Mouse (Mus musculus): ENCODE results near the gene Gpr45. TPM values are rescaled to one million over a fixed set of nuclear protein-coding genes. Genes with fewer than 3 reads are reported as not detected.

The Gpr45 gene
- total RNA-seq, 2 experiments from 2014 or later = 0.13 TPM; not detected in 1

GRCm38 (mm10) chr1:43042271-43042670 lies 89.6 kb downstream of the Gpr45 start:
- intact Hi-C loops (cut with DNase I; ENCODE audit: low total_unique reads) = no loop called here
- no peak for DNase-seq

GRCm38 (mm10) chr1:43045204-43045982 lies 92.7 kb downstream of the Gpr45 start:
- intact Hi-C loops (cut with DNase I; ENCODE audit: low total_unique reads) = no loop called here

GRCm38 (mm10) chr1:43046990-43047389 lies 94.3 kb downstream of the Gpr45 start:
- intact Hi-C loops (cut with DNase I; ENCODE audit: low total_unique reads) = no loop called here

More at GRCm38 (mm10) chr1:43045204-43045982, 92.7 kb downstream of the Gpr45 start:
- no peak for DNase-seq

GRCm38 (mm10) chr1:43047811-43048210 lies 95.1 kb downstream of the Gpr45 start:
- intact Hi-C loops (cut with DNase I; ENCODE audit: low total_unique reads) = no loop called here
- no peak for DNase-seq

More at GRCm38 (mm10) chr1:43046990-43047389, 94.3 kb downstream of the Gpr45 start:
- DNase-seq = no peak

GRCm38 (mm10) chr1:43051903-43052302 lies 99.2 kb downstream of the Gpr45 start:
- intact Hi-C loops (cut with DNase I; ENCODE audit: low total_unique reads) = no loop called here
- no peak for DNase-seq

- peak; percentile 45 for DNase-seq
- intact Hi-C loops (cut with DNase I; ENCODE audit: low total_unique reads) = no loop called here
Observed at GRCm38 (mm10) chr1:43065615-43066310, 113.1 kb downstream of the Gpr45 start.

- intact Hi-C loops (cut with DNase I; ENCODE audit: low total_unique reads) = no loop called here
- DNase-seq = no peak
Observed at GRCm38 (mm10) chr1:43066573-43066972, 113.9 kb downstream of the Gpr45 start.

- intact Hi-C loops (cut with DNase I; ENCODE audit: low total_unique reads) = no loop called here
- DNase-seq = no peak
Observed at GRCm38 (mm10) chr1:43067551-43067950, 114.9 kb downstream of the Gpr45 start.

GRCm38 (mm10) chr1:43070726-43071125 lies 118.1 kb downstream of the Gpr45 start:
- DNase-seq = no peak
- intact Hi-C loops (cut with DNase I; ENCODE audit: low total_unique reads) = no loop called here

GRCm38 (mm10) chr1:43072028-43072427 lies 119.4 kb downstream of the Gpr45 start:
- DNase-seq = no peak
- intact Hi-C loops (cut with DNase I; ENCODE audit: low total_unique reads) = no loop called here

- intact Hi-C loops (cut with DNase I; ENCODE audit: low total_unique reads) = no loop called here
- no peak for DNase-seq
Observed at GRCm38 (mm10) chr1:43072561-43072960, 119.9 kb downstream of the Gpr45 start.

GRCm38 (mm10) chr1:43074791-43075190 lies 122.1 kb downstream of the Gpr45 start:
- DNase-seq = no peak
- intact Hi-C loops (cut with DNase I; ENCODE audit: low total_unique reads) = no loop called here

- DNase-seq = no peak
- intact Hi-C loops (cut with DNase I; ENCODE audit: low total_unique reads) = no loop called here
Observed at GRCm38 (mm10) chr1:43078124-43078523, 125.5 kb downstream of the Gpr45 start.

GRCm38 (mm10) chr1:43082946-43083345 lies 130.3 kb downstream of the Gpr45 start:
- no peak for DNase-seq
- intact Hi-C loops (cut with DNase I; ENCODE audit: low total_unique reads) = no loop called here

Small RNAs within 50 kb of the gene (microRNA-seq; reads per million reads assigned to microRNA genes)
- gene Gm24001 = 0 reads per million in 2 experiments

Other genes starting within 250 kb of the Gpr45 start
- 10 to 100 TPM; 42.5 to 53.9 TPM for gene Mrps9, start 101.6 kb upstream of the Gpr45 start, total RNA-seq (2021)
- 10 to 100 TPM in 1 of 2 experiments, 1 to 10 TPM in 1; 9.1 to 10.3 TPM for gene Tgfbrap1, start 145.8 kb downstream of the Gpr45 start, total RNA-seq (2021)
- gene AI597479, start 145.8 kb downstream of the Gpr45 start, total RNA-seq (2021) = 10 to 100 TPM; 10.8 to 10.9 TPM
- 10 to 100 TPM in 1 of 2 experiments, 1 to 10 TPM in 1; 6.5 to 11.0 TPM for gene Fhl2, start 244.1 kb downstream of the Gpr45 start, total RNA-seq (2021)